Mouse (Mus musculus): Measurements from ENCODE around the gene Fam98b.

- TF ChIP-seq GATA1 (IDR thresholded peaks at IDR 0.05; ENCODE audit: low read length) (no peak), TAL1 (IDR thresholded peaks at IDR 0.05; ENCODE audit: low read length) (no peak)
Observed at GRCm38 (mm10) chr2:117200869-117201338, 48.6 kb upstream of the Fam98b start.
